Mouse (Mus musculus) forebrain, embryonic 16.5 days (tissue): ENCODE data around the gene Gpatch2l. TPM values are rescaled to one million over a fixed set of nuclear protein-coding genes. Genes with fewer than 3 reads are reported as not detected.
A peak's percentile ranks its signal among the peaks of the same experiment; 100 is the strongest.

ENCODE experiments used
- ATAC-seq: fragments of 200-750 bp; cut with Nextera tagmentation; 2 replicates; pipeline ENCODE4 v1.8.0; 2017; ENCODE audit warnings: mild to moderate bottlenecking, moderate library complexity
- H3K27ac ChIP-seq: fragments of 300-500 bp; sonication (generic); 2 replicates; pipeline ENCODE4 v1.5.1; 2014; ENCODE audit warnings: low read length, control low read depth
- H3K27me3 ChIP-seq: fragments of 300-500 bp; sonication (generic); replicated peaks from 2 replicates; pipeline ENCODE4 v1.6.1; 2014; ENCODE audit warnings: low read length; ENCODE audit not compliant: control insufficient read depth, insufficient read depth
- H3K36me3 ChIP-seq: fragments of 300-500 bp; sonication (generic); 2 replicates; pipeline ENCODE4 v1.6.1; 2014; ENCODE audit not compliant: control insufficient read depth, insufficient read depth
- H3K4me1 ChIP-seq: fragments of 300-500 bp; sonication (generic); replicated peaks from 2 replicates; pipeline ENCODE4 v1.6.1; 2014; ENCODE audit warnings: low read length; ENCODE audit not compliant: control insufficient read depth, insufficient read depth
- H3K4me2 ChIP-seq: fragments of 300-500 bp; sonication (generic); 2 replicates; pipeline ENCODE4 v1.6.1; 2014; ENCODE audit warnings: mild to moderate bottlenecking, low read length, control low read depth
- H3K4me3 ChIP-seq: fragments of 300-500 bp; sonication (generic); replicated peaks from 2 replicates; pipeline ENCODE4 v1.5.1; 2014; ENCODE audit warnings: mild to moderate bottlenecking, low read length, control low read depth
- H3K9ac ChIP-seq: fragments of 300-500 bp; sonication (generic); replicated peaks from 2 replicates; pipeline ENCODE4 v1.6.1; 2014; ENCODE audit warnings: low read depth, low read length, control low read depth
- H3K9me3 ChIP-seq: fragments of 300-500 bp; sonication (generic); 2 replicates; pipeline ENCODE4 v1.6.1; 2016; ENCODE audit warnings: low read length; ENCODE audit not compliant: control insufficient read depth
- WGBS: fragments of 180-500 bp; shearing (Covaris S2); extraction: QIAGEN DNeasy Blood & Tissue Kit; methylation state at CpG from one replicate; pipeline ENCODE4 v1.1.7; 2014; 5-methylcytosine and 5-hydroxymethylcytosine counted together
- polyA plus RNA-seq: library from polyadenylated mRNA; unstranded; fragments of >200 nt; fragmentation: Nextera tagmentation; extraction: Ambion mirVana; gene quantifications from 2 replicates; pipeline ENCODE4 v1.2.1, GENCODE M21; 2015

The Gpatch2l gene
- polyA plus RNA-seq, 1 experiment from 2014 or later, result 35.6 TPM

- no peak overlapping the region for H3K4me3 ChIP-seq
- H3K9ac ChIP-seq, result no peak overlapping the region
- peaks cover 5% of the 10 kb centered on the region; the same call in 1 of the 2 replicates for H3K4me1 ChIP-seq
- 53% methylated on average over 2 of the region's 2 CpGs for WGBS
- ATAC-seq, result no peak
- H3K9me3 ChIP-seq, result no peaks in the 10 kb centered on the region
- H3K36me3 ChIP-seq, result no peaks in the 10 kb centered on the region; the same call in 1 of the 2 replicates
- no peak overlapping the region for H3K27ac ChIP-seq
- no peak overlapping the region for H3K4me2 ChIP-seq
- H3K27me3 ChIP-seq, result no peaks in the 10 kb centered on the region
Measured at GRCm38 (mm10) chr12:86274246-86274645, 32.6 kb downstream of the Gpatch2l start.

GRCm38 (mm10) chr12:86275731-86276130 lies 34.1 kb downstream of the Gpatch2l start:
- Histone ChIP-seq H3K27me3 (no peaks in the 10 kb centered on the region), H3K9me3 (no peaks in the 10 kb centered on the region), H3K4me2 (no peak overlapping the region), H3K36me3 (no peaks in the 10 kb centered on the region; the same call in 1 of the 2 replicates), H3K9ac (no peak overlapping the region), H3K4me3 (no peak overlapping the region), H3K4me1 (peaks cover 5% of the 10 kb centered on the region; the same call in 1 of the 2 replicates), H3K27ac (no peak overlapping the region)
- WGBS, result 74% methylated on average over 3 of the region's 3 CpGs
- ATAC-seq, result no peak

GRCm38 (mm10) chr12:86276463-86276862 lies 34.8 kb downstream of the Gpatch2l start:
- Histone ChIP-seq H3K4me3 (no peak overlapping the region), H3K27me3 (no peaks in the 10 kb centered on the region), H3K4me1 (peaks cover 5% of the 10 kb centered on the region; the same call in 1 of the 2 replicates), H3K9me3 (no peaks in the 10 kb centered on the region), H3K4me2 (no peak overlapping the region), H3K36me3 (no peaks in the 10 kb centered on the region), H3K9ac (no peak overlapping the region), H3K27ac (no peak overlapping the region)
- ATAC-seq, result no peak
- WGBS, result 78% methylated on average over 2 of the region's 2 CpGs

- Histone ChIP-seq H3K27me3 (no peaks in the 10 kb centered on the region), H3K4me3 (no peak overlapping the region), H3K4me1 (peaks cover 5% of the 10 kb centered on the region; the same call in 1 of the 2 replicates), H3K27ac (no peak overlapping the region; the same call in 1 of the 2 replicates), H3K9me3 (no peaks in the 10 kb centered on the region), H3K4me2 (no peak overlapping the region), H3K9ac (no peak overlapping the region), H3K36me3 (no peaks in the 10 kb centered on the region)
- peak; percentile 79 for ATAC-seq
- WGBS, result 43% methylated on average over 5 of the region's 5 CpGs
Measured at GRCm38 (mm10) chr12:86276895-86277294, 35.2 kb downstream of the Gpatch2l start.

- no peaks in the 10 kb centered on the region for H3K27me3 ChIP-seq
- H3K9ac ChIP-seq, result no peak overlapping the region
- no peak overlapping the region for H3K4me3 ChIP-seq
- no peak overlapping the region for H3K4me2 ChIP-seq
- H3K9me3 ChIP-seq, result no peaks in the 10 kb centered on the region
- WGBS, result 21% methylated on average over 10 of the region's 10 CpGs
- ATAC-seq, result no peak
- peaks cover 5% of the 10 kb centered on the region; the same call in 1 of the 2 replicates for H3K4me1 ChIP-seq
- no peak overlapping the region for H3K27ac ChIP-seq
- H3K36me3 ChIP-seq, result no peaks in the 10 kb centered on the region
Measured at GRCm38 (mm10) chr12:86280000-86280399, 38.3 kb downstream of the Gpatch2l start.

GRCm38 (mm10) chr12:86285704-86286103 lies 44.0 kb downstream of the Gpatch2l start:
- H3K4me2 ChIP-seq, result no peak overlapping the region
- WGBS, result 95% methylated on average over 2 of the region's 2 CpGs
- no peak overlapping the region for H3K27ac ChIP-seq
- H3K9ac ChIP-seq, result no peak overlapping the region
- no peaks in the 10 kb centered on the region for H3K9me3 ChIP-seq
- H3K4me3 ChIP-seq, result no peak overlapping the region
- peaks cover 16% of the 10 kb centered on the region for H3K36me3 ChIP-seq
- no peaks in the 10 kb centered on the region for H3K27me3 ChIP-seq
- no peaks in the 10 kb centered on the region for H3K4me1 ChIP-seq
- no peak for ATAC-seq

- Histone ChIP-seq H3K4me2 (no peak overlapping the region), H3K27ac (no peak overlapping the region), H3K9me3 (peaks cover 3% of the 10 kb centered on the region; the same call in 1 of the 2 replicates), H3K4me1 (no peaks in the 10 kb centered on the region), H3K27me3 (no peaks in the 10 kb centered on the region), H3K36me3 (no peaks in the 10 kb centered on the region), H3K9ac (no peak overlapping the region), H3K4me3 (no peak overlapping the region)
- ATAC-seq, result no peak
- WGBS, result 84% methylated on average over 10 of the region's 10 CpGs
Measured at GRCm38 (mm10) chr12:86297450-86297849, 55.8 kb downstream of the Gpatch2l start.

GRCm38 (mm10) chr12:86302973-86303372 lies 61.3 kb downstream of the Gpatch2l start:
- no peaks in the 10 kb centered on the region for H3K36me3 ChIP-seq
- no peaks in the 10 kb centered on the region for H3K4me1 ChIP-seq
- no peak for ATAC-seq
- WGBS, result 92% methylated on average over 10 of the region's 10 CpGs
- no peaks in the 10 kb centered on the region for H3K9me3 ChIP-seq
- no peak overlapping the region for H3K4me2 ChIP-seq
- no peak overlapping the region for H3K9ac ChIP-seq
- H3K27me3 ChIP-seq, result no peaks in the 10 kb centered on the region
- H3K4me3 ChIP-seq, result no peak overlapping the region
- H3K27ac ChIP-seq, result no peak overlapping the region

- Histone ChIP-seq H3K4me3 (no peak overlapping the region), H3K9ac (no peak overlapping the region), H3K27me3 (no peaks in the 10 kb centered on the region), H3K9me3 (no peaks in the 10 kb centered on the region), H3K4me1 (no peaks in the 10 kb centered on the region), H3K36me3 (no peaks in the 10 kb centered on the region), H3K4me2 (no peak overlapping the region), H3K27ac (no peak overlapping the region)
- 72% methylated on average over 7 of the region's 7 CpGs for WGBS
- no peak for ATAC-seq
Measured at GRCm38 (mm10) chr12:86305045-86305444, 63.4 kb downstream of the Gpatch2l start.
